In genomic region chr9:96127972-96128371, GRCm38 (mm10) we compare ENCODE assay signal across 14 mouse cellular contexts. TPM values are rescaled to one million over a fixed set of nuclear protein-coding genes. Genes with fewer than 3 reads are reported as not detected.
DNase-seq lines count a peak whose midpoint lies in the region; ATAC-seq and TF ChIP-seq lines count a peak whose summit lies in the region.
"Had no signal": no experiment of that assay in that cellular context is flagged by ENCODE, and none has a peak within 500 bp of the region (broad histone marks: within the 10 kb centered on the region; RNA-seq: fewer than 3 reads in every experiment).

No protein-coding gene starts in this region.

- intact Hi-C loops in left cerebral cortex, adult 2 months (cut with DNase I): no loop called here

- DNase-seq in frontal cortex, adult 2 months (ENCODE audit: extremely low spot score in 1 of 2, low spot score in 1 of 2): no peak
- no peak for DNase-seq in left cerebral cortex, adult 2 months (ENCODE audit: extremely low spot score in 1 of 2, low spot score in 2 of 2)
- DNase-seq in left cerebral cortex, adult 9 months (ENCODE audit: low spot score in 2 of 2): no peak
- no peak for DNase-seq in Patski (ENCODE audit: low read depth, low spot score)
- DNase-seq in kidney, postnatal 36 days: peak; percentile 19 to 45
- DNase-seq in right cerebral cortex, postnatal 25 days: no peak
- DNase-seq in right cerebral cortex, postnatal 36 days (ENCODE audit: low spot score in 2 of 2): no peak
- DNase-seq: B cell, adult 2 months; heart, adult 18-20 months; heart, postnatal 4 days; thymus, adult 18-20 months had no signal

- H3K4me3 ChIP-seq in left cerebral cortex, adult 2 months: no peak overlapping the region
- H3K4me3 ChIP-seq: midbrain, embryonic 13.5 days had no signal

- ATAC-seq in frontal cortex, adult (ENCODE audit: low TSS enrichment): 0 out of 2 replicates have a peak, but pooled peaks have one; percentile 23
- ATAC-seq in Patski: no peak
- ATAC-seq: intestine, embryonic 16.5 days; midbrain, embryonic 13.5 days had no signal

- POLR2A ChIA-PET in Patski (lab: Charles Lee): no interaction called here

- CTCF ChIA-PET in Patski (lab: Charles Lee): interaction anchor here (0.9 kb wide), 1 partner anchor 8 kb away, joined by 3 read pairs; no protein-coding TSS in a partner anchor

- TF ChIP-seq CTCF in left cerebral cortex, adult 2 months (IDR thresholded peaks at IDR 0.05): peak; percentile 17; the same call in 1 of the 2 replicates
- TF ChIP-seq CTCF in Patski (IDR thresholded peaks at IDR 0.05): peak; percentile 41

- H3K27ac ChIP-seq in left cerebral cortex, adult 2 months: no peak overlapping the region
- H3K27ac ChIP-seq: midbrain, embryonic 13.5 days had no signal

- H3K27me3 ChIP-seq in Patski: no peaks in the 10 kb centered on the region
- H3K27me3 ChIP-seq: midbrain, embryonic 13.5 days had no signal

- in situ Hi-C loops in Patski (cut with MboI; ENCODE audit: low pct_unique_long_range_greater_than_20kb): no loop called here

RNA-seq across cellular contexts. Expression of gene Gk5, which starts 8.8 kb away (rescaled TPM):
- polyA plus RNA-seq in frontal cortex, adult 2 months (2012; rRNA removed): 4.1 TPM in 2 replicates
- total RNA-seq in left cerebral cortex, adult 2 months (2021): 1 to 10 TPM; 5.3 to 5.5 TPM
- 1.9 TPM for polyA plus RNA-seq in Patski (2021)

Comparison
In these comparisons a context has a peak if more than half of its experiments do, and no peak if none do; other contexts are left out.
1. DNase-seq: peak in kidney, postnatal 36 days (2 of 2); none in frontal cortex, adult 2 months (0 of 2), left cerebral cortex, adult 2 months (0 of 2), left cerebral cortex, adult 9 months (0 of 2), Patski (single experiment), right cerebral cortex, postnatal 25 days (single experiment) and right cerebral cortex, postnatal 36 days (0 of 2).